Mouse (Mus musculus) 3T3-L1 (cell line): ENCODE results near the gene Foxa3.
"Not testable (repeated sequence)": the region's sequence is repeated elsewhere in the genome, so short reads cannot be mapped to it uniquely, and the experiment has no call there.

Source experiments
- DNase-seq: peaks from one replicate; pipeline ENCODE4 v3.0.0-alpha.2; 2015; ENCODE audit warnings: low read depth, low spot score

The Foxa3 gene

DNA sequence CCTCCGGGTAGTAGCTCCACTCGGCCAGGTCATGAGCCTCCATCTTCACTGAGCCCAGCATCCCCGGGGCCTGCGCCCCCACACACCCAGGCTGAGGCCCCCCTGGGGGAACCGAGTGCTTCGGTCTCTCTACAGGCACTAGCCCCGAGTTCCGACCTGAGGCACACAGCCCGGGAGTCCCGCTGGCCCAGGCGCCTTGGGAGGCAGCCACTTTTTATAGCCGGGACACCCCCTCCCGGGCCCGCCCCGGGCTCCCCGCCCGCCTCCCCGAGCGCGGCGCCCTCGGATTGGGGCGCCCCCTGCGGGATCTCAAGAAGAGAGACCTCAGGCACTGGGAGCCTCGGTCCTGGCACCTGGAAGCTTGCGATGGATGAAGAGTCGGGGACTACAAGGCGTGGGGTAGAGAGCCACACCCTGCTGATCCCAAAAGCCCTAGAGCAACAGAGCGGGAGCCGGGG, at the start of gene Foxa3:
Gene Foxa3 (minus strand): TSS at position 182 of the 458 bp plus-strand sequence.
- no peak for DNase-seq

DNA sequence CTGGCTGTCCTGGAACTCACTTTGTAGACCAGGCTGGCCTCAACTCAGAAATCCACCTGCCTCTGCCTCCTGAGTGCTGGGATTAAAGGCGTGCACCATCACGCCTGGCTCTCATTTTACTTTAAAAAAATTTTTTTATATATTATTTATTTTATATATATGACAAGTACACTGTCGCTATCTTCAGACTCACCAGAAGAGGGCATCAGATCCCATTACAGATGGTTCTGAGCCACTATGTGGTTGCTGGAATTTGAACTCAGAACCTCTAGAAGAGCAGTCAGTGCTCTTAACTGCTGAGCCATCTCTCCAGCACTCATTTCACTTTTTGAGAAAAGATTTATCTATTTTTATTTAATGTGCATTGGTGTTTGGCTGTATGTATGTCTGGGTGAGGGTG, 47.7 kb upstream of the Foxa3 start:
- not testable (repeated sequence) for DNase-seq

- peak; percentile 39 for DNase-seq
Measured at GRCm38 (mm10) chr7:19069500-19069899, 46.2 kb upstream of the Foxa3 start.

DNA sequence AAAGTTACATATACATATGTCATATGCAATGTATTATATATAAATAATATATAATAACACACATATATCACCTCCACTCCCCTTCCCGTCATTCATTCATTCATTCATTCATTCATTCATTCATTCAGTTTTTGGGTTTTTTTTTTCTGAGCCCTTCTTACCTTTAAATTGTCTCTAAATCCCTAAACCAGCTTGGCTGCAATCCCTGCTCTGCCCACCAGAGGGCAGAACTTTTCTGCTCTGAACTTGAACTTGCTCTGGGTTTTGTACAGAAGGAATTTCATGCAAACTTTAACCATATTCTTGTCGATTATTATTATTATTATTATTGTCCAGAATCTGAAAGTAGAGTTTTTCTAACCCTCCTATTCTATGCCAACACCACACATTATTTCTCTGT, 45.4 kb upstream of the Foxa3 start:
- peak; percentile 83 for DNase-seq

GRCm38 (mm10) chr7:19067935-19068334, 44.6 kb upstream of the Foxa3 start:
- DNase-seq, result no peak

- DNase-seq, result no peak
Measured at GRCm38 (mm10) chr7:19067063-19067462, 43.7 kb upstream of the Foxa3 start.

DNA sequence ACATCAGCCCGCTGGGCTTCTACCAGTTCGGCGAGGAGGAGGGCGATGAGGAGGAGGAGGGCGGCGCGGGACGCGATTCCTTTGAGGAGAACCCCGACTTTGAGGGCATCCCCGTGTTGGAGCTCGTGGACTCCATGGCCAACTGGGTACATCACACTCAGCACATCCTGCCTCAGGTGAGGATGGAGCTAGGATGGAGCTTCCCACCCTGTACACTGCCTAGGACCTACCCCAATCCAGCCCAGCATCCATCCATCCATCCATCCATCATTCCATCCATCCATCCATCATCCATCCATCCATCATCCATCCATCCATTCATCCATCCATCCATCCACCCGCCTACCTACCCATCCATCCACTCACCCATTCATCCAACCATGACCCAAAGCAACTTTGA, 42.6 kb upstream of the Foxa3 start:
- DNase-seq, result no peak

GRCm38 (mm10) chr7:19057405-19057804, 34.1 kb upstream of the Foxa3 start:
- DNase-seq, result no peak

GRCm38 (mm10) chr7:19055108-19055507, 31.8 kb upstream of the Foxa3 start:
- no peak for DNase-seq

DNA sequence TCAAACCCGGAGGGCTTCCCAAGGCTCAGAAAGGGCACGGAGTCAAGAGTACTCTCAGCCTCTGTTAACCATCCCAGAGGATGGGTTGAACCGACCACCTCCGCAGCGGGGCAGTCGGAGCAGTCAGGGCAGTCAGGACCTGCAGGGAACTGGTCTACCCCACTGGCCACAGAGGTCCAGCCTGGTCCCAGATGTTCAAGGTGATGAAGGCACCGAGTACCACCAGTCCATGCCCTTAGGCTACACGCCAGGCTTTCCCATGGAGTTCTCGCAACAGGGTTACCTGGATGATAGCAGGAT, 31.4 kb upstream of the Foxa3 start:
- DNase-seq, result no peak

DNA sequence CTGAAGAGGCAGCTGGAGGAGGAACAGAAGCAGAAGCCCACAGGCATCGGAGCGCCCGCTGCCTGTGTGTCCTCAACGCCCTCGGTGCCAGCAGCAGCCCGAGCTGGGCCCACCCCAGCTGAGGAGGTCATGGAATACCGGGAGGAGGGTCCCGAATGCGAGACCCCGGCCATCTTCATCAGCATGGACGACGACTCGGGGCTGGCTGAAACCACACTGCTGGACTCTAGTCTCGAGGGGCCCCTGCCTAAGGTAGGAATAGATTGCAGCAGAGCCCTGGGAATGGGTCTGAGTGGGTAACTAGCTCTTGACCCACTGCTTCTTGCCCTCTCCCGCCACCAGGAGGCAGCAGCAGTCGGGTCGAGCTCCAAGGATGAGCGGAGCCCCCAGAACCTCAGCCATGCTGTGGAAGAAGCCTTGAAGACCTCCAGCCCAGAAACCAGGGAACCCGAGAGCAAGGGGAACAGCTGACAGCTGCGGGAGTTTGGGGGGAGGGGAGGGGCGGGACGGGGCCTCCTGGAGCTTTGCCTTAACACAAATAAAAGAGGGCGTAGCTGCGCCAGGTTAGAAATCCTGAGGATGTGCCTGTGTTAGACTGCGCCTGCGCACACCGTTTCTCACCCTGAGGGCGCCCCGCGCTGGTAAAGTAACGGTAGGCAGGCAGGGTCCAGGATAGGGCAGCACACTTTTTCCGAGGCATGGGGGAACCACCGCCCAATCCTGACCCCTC, 30.9 kb upstream of the Foxa3 start, which contains the start of gene Rsph6a:
Gene Rsph6a (plus strand): TSS at position 644 of the 730 bp plus-strand sequence.
- DNase-seq, result no peak

GRCm38 (mm10) chr7:19053136-19053532, 29.8 kb upstream of the Foxa3 start:
- DNase-seq, result no peak

- no peak for DNase-seq
Measured at GRCm38 (mm10) chr7:19052345-19053135, 29.2 kb upstream of the Foxa3 start.

DNA sequence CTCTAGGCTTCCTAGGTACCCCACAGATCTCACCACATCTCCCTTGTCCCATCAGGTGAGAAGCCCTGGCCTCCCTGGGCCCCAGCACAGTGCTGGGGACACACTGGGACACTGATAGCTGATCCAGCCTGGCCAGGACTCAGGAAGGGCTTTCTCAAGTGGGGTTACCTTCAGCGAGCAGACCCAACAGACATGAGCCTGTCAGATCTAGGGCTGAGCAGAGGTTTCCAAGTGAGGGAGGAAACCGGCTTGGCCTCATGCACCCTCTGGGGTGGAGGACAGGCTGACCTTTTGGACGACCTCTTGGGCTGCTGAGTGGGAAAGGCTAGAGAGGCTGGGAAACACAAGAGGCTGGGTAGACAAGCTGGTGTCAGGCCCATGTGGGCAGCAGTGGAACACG, 27.8 kb upstream of the Foxa3 start:
- no peak for DNase-seq

GRCm38 (mm10) chr7:19050172-19050571, 26.8 kb upstream of the Foxa3 start:
- DNase-seq, result no peak

GRCm38 (mm10) chr7:19049252-19049651, 25.9 kb upstream of the Foxa3 start:
- no peak for DNase-seq

- DNase-seq, result no peak
Measured at GRCm38 (mm10) chr7:19048006-19048527, 24.7 kb upstream of the Foxa3 start.

DNA sequence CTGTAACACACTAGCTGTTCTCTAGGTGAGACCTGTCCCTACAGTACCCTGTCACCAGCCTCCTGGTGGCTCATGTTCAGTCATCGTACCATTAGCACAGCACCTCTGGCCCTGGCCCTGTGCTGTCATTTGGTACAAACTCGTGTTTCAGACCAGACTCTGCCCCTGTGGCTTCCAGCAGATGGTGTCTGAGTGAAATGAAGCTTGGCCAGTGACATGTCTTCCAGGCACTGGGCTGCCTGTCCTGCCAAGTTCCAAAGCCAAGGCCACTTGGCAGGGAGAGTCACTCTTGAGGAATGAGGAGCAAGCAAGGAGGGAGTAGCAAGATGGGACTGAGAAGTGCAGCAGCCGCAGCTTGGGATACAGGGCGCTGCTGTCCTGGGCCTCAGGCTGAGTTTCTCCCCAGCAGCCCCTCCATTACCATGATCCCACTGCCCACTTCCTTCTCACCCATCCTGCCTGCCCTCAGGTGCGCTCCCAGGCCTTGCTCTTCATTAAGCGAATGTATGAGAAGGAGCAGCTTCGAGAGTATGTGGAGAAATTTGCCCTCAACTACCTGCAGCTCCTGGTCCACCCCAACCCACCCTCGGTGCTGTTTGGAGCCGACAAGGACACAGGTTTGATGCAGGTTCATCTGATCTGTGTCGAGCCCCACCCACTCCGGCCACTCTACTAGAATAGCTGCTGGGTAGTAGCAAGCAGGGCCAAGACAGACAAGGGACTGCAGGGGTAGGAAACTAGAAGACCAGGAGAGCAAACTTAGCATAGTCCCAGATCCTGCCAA, 23.1 kb upstream of the Foxa3 start:
- DNase-seq, result no peak

- DNase-seq, result peak; percentile 8
Measured at GRCm38 (mm10) chr7:19044616-19045015, 21.3 kb upstream of the Foxa3 start.

GRCm38 (mm10) chr7:19031641-19032040, 8.3 kb upstream of the Foxa3 start:
- DNase-seq, result no peak

- DNase-seq, result peak; percentile 64
Measured at GRCm38 (mm10) chr7:19029084-19029653, 5.8 kb upstream of the Foxa3 start.

- DNase-seq, result peak; percentile 61
Measured at GRCm38 (mm10) chr7:19028067-19028466, 4.7 kb upstream of the Foxa3 start.
